Mouse (Mus musculus) neutrophil, adult 5-6 weeks (primary cell): Measurements from ENCODE around the gene Ppp1r13b. TPM values are rescaled to one million over a fixed set of nuclear protein-coding genes. Genes with fewer than 3 reads are reported as not detected.

ENCODE experiments used
- ATAC-seq: fragments of 151-379, 151-347 bp; 2 replicates; pipeline ENCODE4 v1.8.0; 2017; ENCODE audit warnings: mild to moderate bottlenecking, moderate TSS enrichment; ENCODE audit not compliant: insufficient number of reproducible peaks, poor library complexity, low FRiP score, severe bottlenecking; ENCODE audit errors: extremely low read depth
- total RNA-seq: library from RNA; stranded (forward); fragments of 200-1000 nt; gene quantifications from 2 replicates; pipeline ENCODE4 v1.2.3, GENCODE M21; 2017

The Ppp1r13b gene
- 26.1 and 28.2 TPM in 2 replicates for total RNA-seq

- peak; percentile 93 for ATAC-seq
These were observed at the start of gene Ppp1r13b for GRCm38 (mm10) chr12:111907970-111908681. Gene Ppp1r13b, minus strand, starts transcription at chr12:111908110.

- ATAC-seq, result no peak
These were observed 48.3 kb upstream of the Ppp1r13b start for GRCm38 (mm10) chr12:111956173-111956572.

- no peak for ATAC-seq
These were observed 43.8 kb upstream of the Ppp1r13b start for GRCm38 (mm10) chr12:111951701-111952100.

GRCm38 (mm10) chr12:111950486-111950885 lies 42.6 kb upstream of the Ppp1r13b start:
- ATAC-seq, result no peak

GRCm38 (mm10) chr12:111946716-111947115 lies 38.8 kb upstream of the Ppp1r13b start:
- peak; percentile 82 for ATAC-seq

GRCm38 (mm10) chr12:111945765-111946655 lies 38.1 kb upstream of the Ppp1r13b start:
- peak; percentile 24; the same call in 1 of the 2 replicates for ATAC-seq

- no peak for ATAC-seq
These were observed 37.2 kb upstream of the Ppp1r13b start for GRCm38 (mm10) chr12:111945115-111945514.

- ATAC-seq, result peak; percentile 25; the same call in 1 of the 2 replicates
These were observed 36.4 kb upstream of the Ppp1r13b start for GRCm38 (mm10) chr12:111944065-111944987.

GRCm38 (mm10) chr12:111943421-111944064 lies 35.6 kb upstream of the Ppp1r13b start:
- no peak for ATAC-seq

- no peak for ATAC-seq
These were observed 30.8 kb upstream of the Ppp1r13b start for GRCm38 (mm10) chr12:111938623-111939177.

GRCm38 (mm10) chr12:111936706-111937550 lies 29.0 kb upstream of the Ppp1r13b start:
- ATAC-seq, result no peak

- ATAC-seq, result no peak
These were observed 26.1 kb upstream of the Ppp1r13b start for GRCm38 (mm10) chr12:111933971-111934370.

- peak; percentile 28; the same call in 1 of the 2 replicates for ATAC-seq
These were observed 25.3 kb upstream of the Ppp1r13b start for GRCm38 (mm10) chr12:111933032-111933704.

GRCm38 (mm10) chr12:111932513-111932912 lies 24.6 kb upstream of the Ppp1r13b start:
- 0 out of 2 replicates have a peak, but pooled peaks have one; percentile 4 for ATAC-seq

GRCm38 (mm10) chr12:111931411-111932025 lies 23.6 kb upstream of the Ppp1r13b start:
- ATAC-seq, result no peak

GRCm38 (mm10) chr12:111928411-111928966 lies 20.6 kb upstream of the Ppp1r13b start:
- no peak for ATAC-seq
